In the genomic region with DNA sequence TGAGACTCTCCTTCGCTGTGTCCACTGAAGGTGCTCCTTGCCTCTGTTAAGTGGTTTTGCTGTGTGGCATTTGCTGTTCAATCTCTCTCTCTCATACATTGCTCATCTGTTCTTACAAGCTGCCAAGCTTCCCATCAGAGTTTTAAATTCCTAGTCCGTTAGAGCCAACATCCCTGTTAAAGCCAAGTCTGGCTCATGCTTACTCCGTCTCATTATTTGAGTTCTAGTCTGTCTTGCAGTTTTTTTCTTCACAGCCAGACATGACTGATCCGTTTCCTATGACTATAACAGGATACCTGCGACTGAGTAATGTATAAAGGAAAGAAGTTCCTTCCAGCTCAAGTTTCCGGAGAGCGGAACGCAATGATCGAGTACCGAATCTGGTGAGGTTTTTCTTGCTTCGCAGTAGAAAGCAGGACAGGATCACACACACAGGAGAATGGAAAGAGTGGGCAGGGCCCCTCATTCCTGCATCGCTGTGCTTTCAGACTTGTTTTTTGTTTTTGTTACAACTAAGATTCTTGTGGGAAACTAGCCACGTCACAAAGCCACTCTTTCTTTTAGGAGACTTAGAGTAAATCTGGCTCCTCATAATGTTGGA, we compare ENCODE assay signal across 24 mouse cellular contexts. TPM values are rescaled to one million over a fixed set of nuclear protein-coding genes. Genes with fewer than 3 reads are reported as not detected.
DNase-seq lines count a peak whose midpoint lies in the region; ATAC-seq and TF ChIP-seq lines count a peak whose summit lies in the region.
"Had no signal": no experiment of that assay in that cellular context is flagged by ENCODE, and none has a peak within 500 bp of the region (broad histone marks: within the 10 kb centered on the region; RNA-seq: fewer than 3 reads in every experiment).

No protein-coding gene starts in this region.

- no peak for TF ChIP-seq POLR2A in spleen, adult 2 months (IDR thresholded peaks at IDR 0.05; ENCODE audit: low read depth, low read length)

- ATAC-seq in forebrain, postnatal 0 days, result peak; percentile 48; the same call in 1 of the 2 replicates
- ATAC-seq in forebrain, embryonic 12.5 days (ENCODE audit: low FRiP score), result no peak
- no peak for ATAC-seq in heart, embryonic 13.5 days (ENCODE audit: extremely low read depth, insufficient number of reproducible peaks, low FRiP score, low TSS enrichment)
- ATAC-seq in heart, embryonic 11.5 days (replicated peaks; ENCODE audit: insufficient number of reproducible peaks, low FRiP score, low TSS enrichment), result no peak
- ATAC-seq: midbrain, embryonic 13.5 days had no signal

- no peak overlapping the region for H3K4me2 ChIP-seq in forebrain, postnatal 0 days (ENCODE audit: low read depth)
- no peak overlapping the region for H3K4me2 ChIP-seq in forebrain, embryonic 12.5 days
- H3K4me2 ChIP-seq in heart, embryonic 13.5 days, result no peak overlapping the region
- H3K4me2 ChIP-seq in heart, embryonic 11.5 days, result no peak overlapping the region
- H3K4me2 ChIP-seq: hindbrain, embryonic 12.5 days; liver, embryonic 15.5 days; lung, embryonic 15.5 days; midbrain, embryonic 13.5 days had no signal

- no peak overlapping the region for H3K9ac ChIP-seq in forebrain, postnatal 0 days
- H3K9ac ChIP-seq in forebrain, embryonic 12.5 days, result no peak overlapping the region
- H3K9ac ChIP-seq in heart, embryonic 13.5 days, result no peak overlapping the region
- H3K9ac ChIP-seq in heart, embryonic 11.5 days (ENCODE audit: low read depth, low read length), result no peak overlapping the region
- H3K9ac ChIP-seq: hindbrain, embryonic 12.5 days; liver, embryonic 15.5 days; lung, embryonic 15.5 days; midbrain, embryonic 13.5 days had no signal

- no peak overlapping the region for H3K27ac ChIP-seq in forebrain, postnatal 0 days (ENCODE audit: low read depth, low read length)
- H3K27ac ChIP-seq in forebrain, embryonic 12.5 days, result no peak overlapping the region
- peak overlapping the region; percentile 74 for H3K27ac ChIP-seq in heart, embryonic 13.5 days (replicated peaks)
- no peak overlapping the region for H3K27ac ChIP-seq in heart, embryonic 11.5 days (ENCODE audit: low read depth, low read length)
- peak overlapping the region; percentile 60 for H3K27ac ChIP-seq in spleen, adult 2 months (ENCODE audit: insufficient read depth, low read length)
- H3K27ac ChIP-seq in left cerebral cortex, adult 2 months, result no peak overlapping the region
- H3K27ac ChIP-seq: embryonic facial prominence, embryonic 10.5 days; forebrain, embryonic 10.5 days; hindbrain, embryonic 12.5 days; kidney, postnatal 0 days; limb, embryonic 10.5 days; liver, embryonic 15.5 days; lung, embryonic 15.5 days; midbrain, embryonic 13.5 days had no signal

- no peaks in the 10 kb centered on the region for H3K27me3 ChIP-seq in forebrain, postnatal 0 days (ENCODE audit: insufficient read depth, low read length)
- no peaks in the 10 kb centered on the region for H3K27me3 ChIP-seq in forebrain, embryonic 12.5 days
- no peaks in the 10 kb centered on the region for H3K27me3 ChIP-seq in heart, embryonic 13.5 days (replicated peaks)
- no peaks in the 10 kb centered on the region for H3K27me3 ChIP-seq in heart, embryonic 11.5 days (ENCODE audit: control insufficient read depth, insufficient read depth, low read length)
- H3K27me3 ChIP-seq in spleen, adult 2 months (ENCODE audit: control insufficient read depth, insufficient read depth, low read length), result no peaks in the 10 kb centered on the region
- H3K27me3 ChIP-seq: hindbrain, embryonic 12.5 days; liver, embryonic 15.5 days; lung, embryonic 15.5 days; midbrain, embryonic 13.5 days had no signal

- WGBS in forebrain, postnatal 0 days, result 73% methylated on average over 13 of the region's 13 CpGs
- WGBS in forebrain, embryonic 12.5 days, result 93% methylated on average over 13 of the region's 13 CpGs
- WGBS in heart, embryonic 13.5 days, result 82% methylated on average over 13 of the region's 13 CpGs
- 87% methylated on average over 13 of the region's 13 CpGs for WGBS in heart, embryonic 11.5 days (ENCODE audit: insufficient replicate concordance)
- WGBS in spleen, adult 2 months, result 82% methylated on average over 13 of the region's 13 CpGs

- no peaks in the 10 kb centered on the region for H3K36me3 ChIP-seq in forebrain, postnatal 0 days (ENCODE audit: insufficient read depth)
- H3K36me3 ChIP-seq in forebrain, embryonic 12.5 days (replicated peaks), result no peaks in the 10 kb centered on the region
- H3K36me3 ChIP-seq in heart, embryonic 13.5 days, result no peaks in the 10 kb centered on the region
- no peaks in the 10 kb centered on the region for H3K36me3 ChIP-seq in heart, embryonic 11.5 days (ENCODE audit: control insufficient read depth, insufficient read depth, low read length)
- no peaks in the 10 kb centered on the region for H3K36me3 ChIP-seq in spleen, adult 2 months (ENCODE audit: control insufficient read depth, insufficient read depth, low read length)
- H3K36me3 ChIP-seq: hindbrain, embryonic 12.5 days; liver, embryonic 15.5 days; lung, embryonic 15.5 days; midbrain, embryonic 13.5 days had no signal

- DNase-seq in forebrain, postnatal 0 days, result peak; percentile 26
- DNase-seq in spleen, adult 2 months (ENCODE audit: low read depth in 1 of 2, low spot score in 2 of 2), result no peak
- DNase-seq in spleen, postnatal 4 days (ENCODE audit: low spot score in 2 of 2), result no peak
- no peak for DNase-seq in left cerebral cortex, adult 2 months (ENCODE audit: extremely low spot score in 1 of 2, low spot score in 2 of 2)
- DNase-seq: adrenal gland, postnatal 14 days; cerebellum, adult 11 months; cerebellum, postnatal 10 days; kidney, adult 11 months; layer of hippocampus, adult 9-11 months; liver; lung, postnatal 36 days; right cerebral cortex, postnatal 14 days had no signal

- TF ChIP-seq CTCF in forebrain, postnatal 0 days (IDR thresholded peaks at IDR 0.05; ENCODE audit: low read depth), result no peak
- no peak for TF ChIP-seq CTCF in spleen, adult 2 months (IDR thresholded peaks at IDR 0.05; ENCODE audit: extremely low read depth, insufficient read depth, insufficient read length, insufficient replicate concordance)
- TF ChIP-seq CTCF in left cerebral cortex, adult 2 months (IDR thresholded peaks at IDR 0.05), result no peak

- H3K9me3 ChIP-seq in forebrain, postnatal 0 days (ENCODE audit: low read length), result no peaks in the 10 kb centered on the region
- H3K9me3 ChIP-seq in forebrain, embryonic 12.5 days, result no peaks in the 10 kb centered on the region
- no peaks in the 10 kb centered on the region for H3K9me3 ChIP-seq in heart, embryonic 13.5 days
- H3K9me3 ChIP-seq in heart, embryonic 11.5 days (replicated peaks; ENCODE audit: control insufficient read depth, low read length), result no peaks in the 10 kb centered on the region
- H3K9me3 ChIP-seq: embryonic facial prominence, embryonic 10.5 days; forebrain, embryonic 10.5 days; hindbrain, embryonic 12.5 days; limb, embryonic 10.5 days; liver, embryonic 15.5 days; lung, embryonic 15.5 days; midbrain, embryonic 13.5 days had no signal

- no peak overlapping the region for H3K4me3 ChIP-seq in forebrain, postnatal 0 days (ENCODE audit: low read depth, low read length)
- H3K4me3 ChIP-seq in forebrain, embryonic 12.5 days (replicated peaks), result no peak overlapping the region
- no peak overlapping the region for H3K4me3 ChIP-seq in heart, embryonic 13.5 days
- no peak overlapping the region for H3K4me3 ChIP-seq in heart, embryonic 11.5 days (ENCODE audit: low read depth, low read length)
- no peak overlapping the region for H3K4me3 ChIP-seq in spleen, adult 2 months (ENCODE audit: extremely low read depth, insufficient read depth, insufficient read length)
- no peak overlapping the region for H3K4me3 ChIP-seq in left cerebral cortex, adult 2 months
- H3K4me3 ChIP-seq: embryonic facial prominence, embryonic 10.5 days; forebrain, embryonic 10.5 days; hindbrain, embryonic 12.5 days; limb, embryonic 10.5 days; liver, embryonic 15.5 days; lung, embryonic 15.5 days; megakaryocyte, embryonic 14.5 days; midbrain, embryonic 13.5 days had no signal

- no peaks in the 10 kb centered on the region for H3K4me1 ChIP-seq in forebrain, postnatal 0 days (ENCODE audit: insufficient read depth)
- peaks cover 16% of the 10 kb centered on the region; the same call in 1 of the 2 replicates for H3K4me1 ChIP-seq in forebrain, embryonic 12.5 days
- peaks cover 28% of the 10 kb centered on the region for H3K4me1 ChIP-seq in heart, embryonic 13.5 days
- no peaks in the 10 kb centered on the region for H3K4me1 ChIP-seq in heart, embryonic 11.5 days (ENCODE audit: control insufficient read depth, insufficient read depth, low read length)
- peaks cover 4% of the 10 kb centered on the region; the same call in 1 of the 2 replicates for H3K4me1 ChIP-seq in spleen, adult 2 months (ENCODE audit: control insufficient read depth, insufficient read depth, insufficient read length)
- H3K4me1 ChIP-seq: liver, embryonic 15.5 days; midbrain, embryonic 13.5 days had no signal

- intact Hi-C loops in left cerebral cortex, adult 2 months (cut with DNase I), result no loop called here

RNA-seq across cellular contexts. Expression of a gene that starts 30.1 kb away (rescaled TPM):
- total RNA-seq in forebrain, postnatal 0 days (2014; rRNA removed), result 40.3 and 54.5 TPM in 2 replicates
- polyA plus RNA-seq in forebrain, postnatal 0 days (2015; fragmentation: Nextera tagmentation; extraction: Ambion mirVana), result 1.9 and 2.2 TPM in 2 replicates
- 5.1 and 5.2 TPM in 2 replicates for polyA plus RNA-seq in forebrain, embryonic 12.5 days (2016; fragmentation: Nextera tagmentation; extraction: Ambion mirVana)
- 2.8 and 3.0 TPM in 2 replicates for polyA plus RNA-seq in heart, embryonic 13.5 days (2015; fragmentation: Nextera tagmentation; extraction: Ambion mirVana)
- polyA plus RNA-seq in heart, embryonic 11.5 days (2014; fragmentation: Nextera tagmentation; extraction: Ambion mirVana), result 4.9 and 5.2 TPM in 2 replicates
- 83.8 and 131 TPM in 2 replicates for polyA plus RNA-seq in spleen, adult 2 months (2012; rRNA removed)
- total RNA-seq in left cerebral cortex, adult 2 months (2021), result 10 to 100 TPM; 35.9 to 40.4 TPM

RNA-seq across cellular contexts. Expression of a gene that starts 34.6 kb away (rescaled TPM):
- total RNA-seq in forebrain, postnatal 0 days (2014; rRNA removed), result 3.1 and 4.4 TPM in 2 replicates
- 2.2 and 2.5 TPM in 2 replicates for polyA plus RNA-seq in forebrain, postnatal 0 days (2015; fragmentation: Nextera tagmentation; extraction: Ambion mirVana)
- 8.6 and 10.9 TPM in 2 replicates for polyA plus RNA-seq in forebrain, embryonic 12.5 days (2016; fragmentation: Nextera tagmentation; extraction: Ambion mirVana)
- 6.3 and 8.2 TPM in 2 replicates for polyA plus RNA-seq in heart, embryonic 13.5 days (2015; fragmentation: Nextera tagmentation; extraction: Ambion mirVana)
- polyA plus RNA-seq in heart, embryonic 11.5 days (2014; fragmentation: Nextera tagmentation; extraction: Ambion mirVana), result 6.8 and 7.3 TPM in 2 replicates
- polyA plus RNA-seq in spleen, adult 2 months (2012; rRNA removed), result 1.3 and 2.2 TPM in 2 replicates
- total RNA-seq in left cerebral cortex, adult 2 months (2021), result 1 to 10 TPM; 1.7 to 1.9 TPM

Comparison
In these comparisons a context has a peak if more than half of its experiments do, and no peak if none do; other contexts are left out.
1. H3K27ac ChIP-seq: peak in heart, embryonic 13.5 days (single experiment) and spleen, adult 2 months (single experiment); none in forebrain, postnatal 0 days (single experiment), forebrain, embryonic 12.5 days (single experiment), heart, embryonic 11.5 days (single experiment) and left cerebral cortex, adult 2 months (single experiment).
2. RNA of a gene that starts 30.1 kb away (polyA plus RNA-seq): 83.8 to 131 TPM in spleen, adult 2 months; 5.1 to 5.2 TPM in forebrain, embryonic 12.5 days, 4.9 to 5.2 TPM in heart, embryonic 11.5 days, 2.8 to 3.0 TPM in heart, embryonic 13.5 days and 1.9 to 2.2 TPM in forebrain, postnatal 0 days; every median in the first group is over 10 times any median in the second.